Mouse (Mus musculus) hindbrain, embryonic 14.5 days (tissue): ENCODE measurements around the gene Kirrel3. TPM values are rescaled to one million over a fixed set of nuclear protein-coding genes. Genes with fewer than 3 reads are reported as not detected.

Source experiments
- ATAC-seq: fragments of 200-750 bp; cut with Nextera tagmentation; 2 replicates; pipeline ENCODE4 v1.8.0; 2017; ENCODE audit warnings: moderate number of reproducible peaks, mild to moderate bottlenecking, moderate TSS enrichment, moderate library complexity; ENCODE audit not compliant: low FRiP score
- DNase-seq: peaks from one replicate; pipeline ENCODE4 v3.0.0-alpha.2; 2015; ENCODE audit warnings: low spot score
- H3K27ac ChIP-seq: fragments of 300-500 bp; sonication (generic); 2 replicates; pipeline ENCODE4 v1.5.1; 2014; ENCODE audit warnings: mild to moderate bottlenecking, moderate library complexity
- H3K27me3 ChIP-seq: fragments of 300-500 bp; sonication (generic); 2 replicates; pipeline ENCODE4 v1.6.1; 2014; ENCODE audit warnings: mild to moderate bottlenecking, low read length, mixed read lengths; ENCODE audit not compliant: control insufficient read depth, insufficient read depth
- H3K36me3 ChIP-seq: fragments of 300-500 bp; sonication (generic); replicated peaks from 2 replicates; pipeline ENCODE4 v1.6.1; 2014; ENCODE audit not compliant: control insufficient read depth, insufficient read depth
- H3K4me1 ChIP-seq: fragments of 300-500 bp; sonication (generic); replicated peaks from 2 replicates; pipeline ENCODE4 v1.6.1; 2014; ENCODE audit warnings: antibody characterized with exemption, low read length, mixed read lengths; ENCODE audit not compliant: control insufficient read depth, insufficient read depth
- H3K4me2 ChIP-seq: fragments of 300-500 bp; sonication (generic); replicated peaks from 2 replicates; pipeline ENCODE4 v1.6.1; 2014; ENCODE audit warnings: mild to moderate bottlenecking, moderate library complexity
- H3K4me3 ChIP-seq: fragments of 300-500 bp; sonication (generic); replicated peaks from 2 replicates; pipeline ENCODE4 v1.5.1; 2014; ENCODE audit warnings: mild to moderate bottlenecking, low read length
- H3K9ac ChIP-seq: fragments of 300-500 bp; sonication (generic); 2 replicates; pipeline ENCODE4 v1.6.1; 2014
- H3K9me3 ChIP-seq: fragments of 300-500 bp; sonication (generic); 2 replicates; pipeline ENCODE4 v1.6.1; 2016; ENCODE audit warnings: low read length; ENCODE audit not compliant: control insufficient read depth
- WGBS: fragments of 180-500 bp; shearing (Covaris S2); extraction: QIAGEN DNeasy Blood & Tissue Kit; methylation state at CpG from one replicate; pipeline ENCODE4 v1.1.7; 2014; 5-methylcytosine and 5-hydroxymethylcytosine counted together
- polyA plus RNA-seq: library from polyadenylated mRNA; unstranded; fragments of >200 nt; fragmentation: Nextera tagmentation; extraction: Ambion mirVana; gene quantifications from 2 replicates; pipeline ENCODE4 v1.2.1, GENCODE M21; 2014

The Kirrel3 gene
- polyA plus RNA-seq, 1 experiment from 2014 or later = 38.8 TPM

DNA sequence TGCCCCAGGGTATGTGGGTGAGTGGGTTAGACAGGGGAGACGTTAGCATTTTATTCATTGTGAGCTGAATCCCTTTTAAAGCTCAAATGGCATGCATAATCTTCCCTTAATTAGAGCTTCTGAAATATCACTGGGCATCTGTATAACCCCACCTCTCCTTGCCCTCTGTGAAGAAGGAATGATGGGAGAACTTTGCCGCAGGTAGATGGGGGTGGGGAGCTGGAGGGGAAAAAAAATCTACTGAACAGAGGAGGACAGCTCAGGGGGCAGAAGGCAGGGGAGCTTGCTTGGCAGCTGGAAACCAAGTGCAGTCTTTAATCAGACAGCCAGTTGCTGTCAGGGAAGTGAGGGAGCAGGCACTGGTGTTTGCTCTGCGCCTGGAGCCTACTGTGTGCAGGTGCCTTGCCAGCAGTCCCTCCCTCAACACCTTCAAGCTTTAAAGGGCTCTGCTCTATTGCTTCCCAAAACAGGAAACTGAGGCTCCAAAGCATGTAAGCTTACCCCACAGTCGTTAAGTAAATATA is 220.7 kb downstream of the Kirrel3 start:
- peaks cover 11% of the 10 kb centered on the region; the same call in 1 of the 2 replicates for H3K4me1 ChIP-seq
- 49% methylated on average over 4 of the region's 4 CpGs for WGBS
- ATAC-seq = no peak
- DNase-seq = no peak
- H3K9me3 ChIP-seq = no peaks in the 10 kb centered on the region
- no peak overlapping the region for H3K4me3 ChIP-seq
- no peaks in the 10 kb centered on the region for H3K36me3 ChIP-seq
- H3K9ac ChIP-seq = no peak overlapping the region
- H3K27me3 ChIP-seq = no peaks in the 10 kb centered on the region
- H3K4me2 ChIP-seq = no peak overlapping the region
- no peak overlapping the region for H3K27ac ChIP-seq

DNA sequence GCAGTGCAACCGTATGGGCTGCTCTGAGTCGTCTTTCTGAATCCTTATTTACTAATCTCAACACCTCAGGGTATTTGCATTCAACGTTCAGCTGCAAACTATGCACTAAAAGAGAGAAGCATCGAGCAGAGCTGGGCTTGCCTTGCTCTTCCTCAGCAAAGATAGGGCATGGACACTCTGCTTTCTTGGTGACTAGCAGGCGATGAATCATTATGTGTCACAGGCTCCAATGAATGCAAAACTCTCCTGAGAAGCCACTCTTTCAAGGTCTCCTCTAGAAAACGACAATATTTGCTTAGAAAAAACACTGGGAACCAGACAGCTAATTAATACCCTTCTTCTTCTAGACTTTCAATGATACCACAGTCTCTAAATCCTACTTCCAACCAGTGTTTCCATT is 223.0 kb downstream of the Kirrel3 start:
- Histone ChIP-seq H3K4me2 (no peak overlapping the region), H3K9me3 (no peaks in the 10 kb centered on the region), H3K9ac (no peak overlapping the region), H3K4me3 (no peak overlapping the region), H3K36me3 (no peaks in the 10 kb centered on the region), H3K4me1 (peaks cover 17% of the 10 kb centered on the region), H3K27me3 (no peaks in the 10 kb centered on the region), H3K27ac (no peak overlapping the region)
- 84% methylated on average over 6 of the region's 6 CpGs for WGBS
- DNase-seq = no peak
- ATAC-seq = no peak

DNA sequence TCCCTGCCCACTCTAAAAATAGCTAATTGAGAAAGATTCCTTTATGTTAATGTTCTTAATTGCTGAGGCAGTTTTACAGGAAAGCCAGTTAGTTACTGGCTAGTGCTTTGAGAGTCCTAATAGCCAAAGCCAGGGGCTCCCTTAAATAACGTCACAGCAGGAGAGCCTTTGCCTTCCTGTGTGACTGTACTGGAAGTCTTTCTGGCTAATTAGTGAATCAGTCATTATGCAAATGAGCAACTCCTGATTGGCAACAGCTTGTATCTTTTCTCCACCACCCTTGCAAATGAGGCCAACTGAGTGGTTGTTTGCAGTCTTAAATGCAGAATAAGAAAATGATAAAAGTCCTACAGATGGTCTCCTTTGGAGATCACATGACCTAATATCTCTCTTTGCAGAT is 226.3 kb downstream of the Kirrel3 start:
- Histone ChIP-seq H3K4me2 (no peak overlapping the region), H3K4me3 (no peak overlapping the region), H3K9me3 (no peaks in the 10 kb centered on the region), H3K4me1 (peaks cover 14% of the 10 kb centered on the region), H3K27ac (no peak overlapping the region), H3K36me3 (no peaks in the 10 kb centered on the region), H3K27me3 (no peaks in the 10 kb centered on the region), H3K9ac (no peak overlapping the region)
- DNase-seq (peak; percentile 62), ATAC-seq (peak; percentile 80; the same call in 1 of the 2 replicates)
- WGBS = 16% methylated on average over 1 of the region's 1 CpGs

DNA sequence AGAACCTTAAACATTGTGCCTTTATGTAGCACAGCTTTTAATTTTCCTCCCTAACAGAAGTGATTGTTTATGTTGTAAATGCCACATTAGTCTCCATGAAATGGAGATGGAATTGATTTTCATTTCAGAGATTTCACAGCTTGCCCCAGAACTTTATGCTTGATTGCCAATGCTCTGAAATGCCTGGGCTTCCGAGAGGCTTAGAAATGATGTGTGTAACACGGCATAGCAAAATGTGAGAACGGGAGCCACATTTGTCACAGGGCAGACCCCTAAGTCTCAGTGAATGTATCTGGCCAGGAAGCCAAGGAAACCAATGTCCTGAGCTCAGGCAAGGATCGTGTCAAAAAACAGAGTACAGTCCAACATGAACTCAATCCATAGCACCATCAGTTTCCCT is 227.3 kb downstream of the Kirrel3 start:
- Histone ChIP-seq H3K4me1 (peaks cover 14% of the 10 kb centered on the region), H3K4me2 (no peak overlapping the region), H3K9ac (no peak overlapping the region), H3K36me3 (no peaks in the 10 kb centered on the region), H3K4me3 (no peak overlapping the region), H3K9me3 (no peaks in the 10 kb centered on the region), H3K27me3 (no peaks in the 10 kb centered on the region), H3K27ac (no peak overlapping the region)
- ATAC-seq (no peak), DNase-seq (no peak)
- WGBS = 51% methylated on average over 4 of the region's 4 CpGs

DNA sequence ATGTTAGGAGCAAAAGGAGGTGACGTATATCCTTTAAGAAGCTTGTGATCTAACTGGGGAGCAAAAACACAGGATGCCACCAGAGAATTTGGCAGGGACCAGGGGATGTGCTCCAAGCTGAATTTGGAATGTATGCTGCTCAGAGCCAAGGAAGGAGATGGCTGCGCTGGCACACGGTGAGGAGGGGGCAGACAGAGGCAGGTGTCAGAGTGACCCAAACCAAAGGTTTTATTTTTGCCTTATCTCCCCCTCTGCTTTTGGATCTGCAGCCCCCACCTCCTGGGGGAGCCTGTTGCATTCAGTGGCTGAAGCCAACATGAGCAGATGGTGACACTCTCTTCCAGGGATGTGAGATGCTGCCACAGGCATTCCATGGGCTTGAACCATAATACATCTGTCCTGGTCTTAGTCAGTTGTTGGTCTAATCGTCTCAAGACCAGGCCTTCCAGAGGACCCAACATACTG is 227.8 kb downstream of the Kirrel3 start:
- 0 out of 2 replicates have a peak, but pooled peaks have one; percentile 21 for ATAC-seq
- Histone ChIP-seq H3K4me2 (no peak overlapping the region), H3K27me3 (no peaks in the 10 kb centered on the region), H3K4me1 (peaks cover 14% of the 10 kb centered on the region), H3K36me3 (no peaks in the 10 kb centered on the region), H3K9me3 (no peaks in the 10 kb centered on the region), H3K4me3 (no peak overlapping the region), H3K27ac (no peak overlapping the region), H3K9ac (no peak overlapping the region)
- WGBS = 83% methylated on average over 4 of the region's 4 CpGs
- no peak for DNase-seq

DNA sequence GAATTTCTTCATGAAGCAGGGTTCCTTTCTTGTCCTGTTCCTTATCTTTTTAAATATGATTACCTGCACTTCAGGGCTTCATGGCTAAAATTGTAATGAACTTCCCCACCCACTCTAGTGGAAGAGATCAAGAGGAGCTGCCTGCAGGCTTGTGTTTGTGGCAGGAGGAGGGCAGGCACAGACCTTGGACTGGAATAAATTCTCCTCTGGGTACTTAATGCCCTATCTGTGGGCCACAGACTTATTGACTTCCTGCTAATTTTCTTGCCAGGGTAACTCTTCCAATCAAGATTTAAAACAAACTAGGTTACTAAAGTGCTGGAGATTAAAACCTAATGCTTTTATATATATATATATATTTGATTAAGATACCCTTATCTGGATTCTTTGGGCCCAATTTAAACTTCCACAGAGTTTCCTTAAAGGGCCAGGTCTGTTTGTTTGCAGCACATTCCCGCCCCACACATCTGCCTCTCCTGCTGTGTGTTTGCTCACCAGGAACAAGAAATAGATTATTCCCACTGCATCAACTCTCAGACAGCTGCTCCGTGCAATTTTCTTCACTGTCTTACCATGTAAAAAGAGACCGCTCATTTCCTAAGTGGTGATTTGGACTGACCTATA is 229.4 kb downstream of the Kirrel3 start:
- Histone ChIP-seq H3K4me2 (no peak overlapping the region), H3K27ac (no peak overlapping the region), H3K4me3 (no peak overlapping the region), H3K36me3 (no peaks in the 10 kb centered on the region), H3K9ac (no peak overlapping the region), H3K27me3 (no peaks in the 10 kb centered on the region), H3K4me1 (peaks cover 14% of the 10 kb centered on the region), H3K9me3 (no peaks in the 10 kb centered on the region)
- ATAC-seq (no peak), DNase-seq (no peak)
- 47% methylated on average over 3 of the region's 3 CpGs for WGBS

DNA sequence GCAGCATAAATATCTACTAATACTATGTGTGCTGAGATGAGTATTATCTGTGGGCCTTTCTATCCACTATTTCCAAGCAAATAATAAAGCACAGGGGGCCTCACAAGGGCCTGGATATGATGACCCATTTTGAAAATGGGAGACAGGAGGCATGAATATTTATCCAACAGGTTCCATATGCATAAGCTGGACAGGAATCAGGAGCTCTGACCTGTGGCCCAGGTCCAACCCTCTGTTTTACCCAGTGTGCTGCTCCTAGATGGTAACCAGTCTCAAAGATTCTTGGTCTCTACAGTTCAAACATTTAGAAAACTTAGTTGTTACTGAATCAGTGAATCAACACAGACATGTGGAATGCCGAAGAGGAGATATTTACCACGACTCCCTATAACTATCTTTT is 230.8 kb downstream of the Kirrel3 start:
- WGBS = 88% methylated on average over 2 of the region's 2 CpGs
- Histone ChIP-seq H3K9me3 (no peaks in the 10 kb centered on the region), H3K36me3 (no peaks in the 10 kb centered on the region), H3K4me2 (no peak overlapping the region), H3K9ac (no peak overlapping the region), H3K27me3 (no peaks in the 10 kb centered on the region), H3K4me3 (no peak overlapping the region), H3K4me1 (peaks cover 13% of the 10 kb centered on the region), H3K27ac (no peak overlapping the region)
- no peak for DNase-seq
- ATAC-seq = no peak

DNA sequence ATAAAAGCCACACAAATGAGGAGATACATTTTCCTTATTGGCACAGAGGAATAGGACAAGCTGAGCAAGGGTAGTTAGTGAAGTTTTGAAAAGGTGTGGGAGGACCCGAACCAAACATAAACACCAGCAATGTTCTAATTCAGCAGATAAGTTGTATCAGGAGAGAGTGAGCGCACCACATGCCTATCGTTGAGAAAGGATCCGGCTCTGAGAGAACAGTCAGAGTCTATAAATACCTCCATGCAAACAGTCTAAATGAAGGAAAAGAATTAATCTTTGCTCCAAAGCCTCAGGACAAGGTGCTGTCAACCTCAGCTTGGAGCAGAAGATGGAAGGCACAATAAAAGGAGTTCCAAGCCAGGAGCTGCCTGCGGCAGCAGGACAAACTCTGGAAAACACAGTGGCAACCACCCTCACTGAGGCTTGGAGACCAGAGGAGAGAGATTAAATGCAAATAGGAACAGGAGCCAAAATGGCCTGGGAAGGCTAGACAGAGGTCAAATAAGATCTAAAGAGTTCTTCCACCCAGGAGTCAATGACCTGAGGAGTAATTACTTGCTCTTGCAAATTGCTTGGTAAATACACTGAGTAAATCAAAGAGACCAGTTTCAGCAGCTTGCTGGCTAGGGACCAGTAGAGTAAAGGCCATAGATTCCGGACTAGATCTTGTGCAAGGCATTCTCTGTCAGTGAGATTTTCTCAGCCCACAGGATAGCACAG is 235.9 kb downstream of the Kirrel3 start:
- no peaks in the 10 kb centered on the region for H3K27me3 ChIP-seq
- H3K4me1 ChIP-seq = no peaks in the 10 kb centered on the region
- no peak overlapping the region for H3K27ac ChIP-seq
- no peak overlapping the region for H3K4me2 ChIP-seq
- H3K9ac ChIP-seq = no peak overlapping the region
- H3K36me3 ChIP-seq = no peaks in the 10 kb centered on the region
- no peak for DNase-seq
- H3K4me3 ChIP-seq = no peak overlapping the region
- no peak for ATAC-seq
- 53% methylated on average over 6 of the region's 6 CpGs for WGBS
- no peaks in the 10 kb centered on the region for H3K9me3 ChIP-seq

DNA sequence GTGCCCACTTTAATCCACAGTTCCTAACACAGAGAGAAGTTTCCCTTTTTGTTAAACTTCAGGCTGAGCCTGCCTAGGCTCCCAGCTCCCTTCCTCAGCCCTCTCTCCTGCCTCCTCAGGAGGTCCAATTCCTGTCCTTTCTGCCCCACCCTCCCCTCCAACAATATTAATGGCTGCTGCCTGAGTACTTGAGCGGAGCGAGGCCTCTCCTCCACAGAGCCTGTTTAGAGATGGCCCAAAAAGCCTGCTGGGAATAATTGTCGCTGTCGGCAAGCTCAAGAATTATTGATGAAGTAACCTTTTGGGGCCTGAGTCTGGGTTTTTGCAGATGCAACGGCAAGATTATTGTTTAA is 236.5 kb downstream of the Kirrel3 start:
- Histone ChIP-seq H3K9ac (no peak overlapping the region), H3K4me2 (no peak overlapping the region), H3K27ac (no peak overlapping the region), H3K4me1 (no peaks in the 10 kb centered on the region), H3K36me3 (no peaks in the 10 kb centered on the region), H3K27me3 (no peaks in the 10 kb centered on the region), H3K9me3 (no peaks in the 10 kb centered on the region), H3K4me3 (no peak overlapping the region)
- DNase-seq = no peak
- WGBS = 16% methylated on average over 5 of the region's 5 CpGs
- ATAC-seq = no peak
